Mouse (Mus musculus) liver, postnatal 0 days (tissue): Measurements from ENCODE around the gene Bach2. TPM values are rescaled to one million over a fixed set of nuclear protein-coding genes. Genes with fewer than 3 reads are reported as not detected.

Experiments used
- ATAC-seq: fragments of 200-750 bp; cut with Nextera tagmentation; 2 replicates; pipeline ENCODE4 v1.8.0; 2017; ENCODE audit warnings: mild to moderate bottlenecking, moderate library complexity
- DNase-seq: peaks from one replicate; pipeline ENCODE4 v3.0.0-alpha.2; 2016
- H3K27ac ChIP-seq: fragments of 300-500 bp; sonication (generic); 2 replicates; pipeline ENCODE4 v1.5.1; 2014; ENCODE audit warnings: antibody characterized with exemption, moderate library complexity, mild to moderate bottlenecking, low read depth
- H3K27me3 ChIP-seq: fragments of 300-500 bp; sonication (generic); 2 replicates; pipeline ENCODE4 v1.6.1; 2014; ENCODE audit warnings: low read length, control low read depth, mixed read lengths; ENCODE audit not compliant: insufficient read depth
- H3K36me3 ChIP-seq: fragments of 300-500 bp; sonication (generic); replicated peaks from 2 replicates; pipeline ENCODE4 v1.6.1; 2014; ENCODE audit warnings: mild to moderate bottlenecking, control low read depth, low read length, moderate library complexity, mixed read lengths; ENCODE audit not compliant: insufficient read depth
- H3K4me1 ChIP-seq: fragments of 300-500 bp; sonication (generic); 2 replicates; pipeline ENCODE4 v1.6.1; 2014; ENCODE audit warnings: antibody characterized with exemption, mild to moderate bottlenecking, control low read depth; ENCODE audit not compliant: insufficient read depth
- H3K4me2 ChIP-seq: fragments of 300-500 bp; sonication (generic); 2 replicates; pipeline ENCODE4 v1.6.1; 2014; ENCODE audit warnings: low read depth, mild to moderate bottlenecking, low read length, moderate library complexity, mixed read lengths
- H3K4me3 ChIP-seq: fragments of 300-500 bp; sonication (generic); 2 replicates; pipeline ENCODE4 v1.5.1; 2014; ENCODE audit warnings: low read depth, low read length
- H3K9ac ChIP-seq: fragments of 300-500 bp; sonication (generic); replicated peaks from 2 replicates; pipeline ENCODE4 v1.6.1; 2014; ENCODE audit warnings: mild to moderate bottlenecking, moderate library complexity
- H3K9me3 ChIP-seq: fragments of 300-500 bp; sonication (generic); 2 replicates; pipeline ENCODE4 v1.6.1; 2016; ENCODE audit warnings: mild to moderate bottlenecking, control low read depth, low read length, mixed read lengths
- CTCF ChIP-seq: sonication (generic); IDR thresholded peaks from 2 replicates; pipeline ENCODE4 v1.5.1; 2016; ENCODE audit warnings: antibody characterized with exemption, low read depth
- EP300 ChIP-seq: IDR thresholded peaks from 2 replicates; pipeline ENCODE4 v1.6.1; 2016; ENCODE audit warnings: antibody characterized with exemption, low read depth, mild to moderate bottlenecking
- WGBS: fragments of 180-500 bp; shearing (Covaris S2); extraction: QIAGEN DNeasy Blood & Tissue Kit; methylation state at CpG from one replicate; pipeline ENCODE4 v1.1.7; 2014; ENCODE audit not compliant: insufficient replicate concordance; 5-methylcytosine and 5-hydroxymethylcytosine counted together
- polyA plus RNA-seq: library from polyadenylated mRNA; unstranded; fragments of >200 nt; fragmentation: Nextera tagmentation; extraction: Ambion mirVana; gene quantifications from 2 replicates; pipeline ENCODE4 v1.2.1, GENCODE M21; 2015

The Bach2 gene
- polyA plus RNA-seq, 1 experiment from 2014 or later: 4.3 TPM

DNA sequence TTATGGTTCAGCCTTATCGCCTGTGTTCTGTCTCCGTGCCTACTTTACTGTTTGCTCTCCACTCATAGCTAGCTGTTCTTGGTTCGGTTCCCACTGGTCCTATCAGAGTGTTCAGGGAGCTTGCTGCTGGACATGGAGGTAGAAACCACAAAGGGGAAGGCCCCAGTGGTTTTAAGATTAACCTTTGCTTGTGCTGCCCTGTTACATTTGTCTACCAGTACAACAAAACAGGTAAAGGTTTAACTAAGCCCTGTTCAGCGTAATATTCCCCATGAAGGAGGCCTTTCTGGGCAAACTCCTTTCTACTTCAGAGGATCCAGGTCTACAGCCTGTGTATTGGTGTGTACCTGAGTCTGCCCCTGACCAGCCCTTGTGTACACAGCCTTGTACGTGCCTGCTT lies 164.9 kb downstream of the Bach2 start:
- H3K9ac ChIP-seq: no peak overlapping the region
- no peaks in the 10 kb centered on the region for H3K36me3 ChIP-seq
- H3K4me2 ChIP-seq: no peak overlapping the region
- H3K4me1 ChIP-seq: peaks cover 10% of the 10 kb centered on the region
- H3K4me3 ChIP-seq: no peak overlapping the region
- ATAC-seq: no peak
- H3K27ac ChIP-seq: no peak overlapping the region
- H3K9me3 ChIP-seq: no peaks in the 10 kb centered on the region
- no peak for DNase-seq
- no peaks in the 10 kb centered on the region for H3K27me3 ChIP-seq
- 63% methylated on average over 5 of the region's 5 CpGs for WGBS
- TF ChIP-seq CTCF: no peak

DNA sequence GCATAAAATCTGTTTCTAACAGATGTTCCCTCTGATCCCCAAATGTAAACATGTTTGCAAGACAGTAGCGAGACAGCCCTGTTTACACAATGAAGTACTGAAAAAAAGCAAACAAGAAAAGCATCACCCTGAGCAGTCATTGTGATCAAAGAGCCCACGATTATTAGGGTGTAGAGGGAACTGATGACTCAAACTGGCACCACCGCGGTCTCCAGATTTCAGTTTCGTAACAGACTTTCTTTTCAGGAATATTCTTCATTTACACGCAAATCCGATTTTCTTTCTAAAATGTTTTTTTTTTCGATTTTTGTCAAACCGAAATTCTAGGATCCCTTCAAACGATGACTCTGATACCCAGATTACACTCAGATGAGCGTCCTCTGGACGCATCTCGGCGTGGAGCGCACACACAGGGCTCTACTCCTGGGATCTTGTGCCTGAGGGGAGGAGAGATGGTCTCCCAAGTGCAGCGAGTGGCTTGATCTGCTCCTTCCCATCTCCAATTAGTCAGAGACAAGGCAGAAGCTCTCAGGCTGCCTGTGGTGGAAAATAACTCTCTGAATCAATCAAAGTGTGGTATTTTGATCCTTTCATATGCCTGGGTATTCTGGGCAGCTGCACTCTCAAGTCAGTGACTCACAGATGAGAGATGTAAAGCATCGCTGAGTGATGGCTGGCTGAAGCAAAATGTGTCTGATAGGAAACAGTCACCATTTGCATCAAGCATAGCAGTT lies 166.7 kb downstream of the Bach2 start:
- H3K27ac ChIP-seq: no peak overlapping the region
- no peaks in the 10 kb centered on the region for H3K36me3 ChIP-seq
- DNase-seq: no peak
- no peak overlapping the region for H3K4me2 ChIP-seq
- no peak for TF ChIP-seq EP300
- TF ChIP-seq CTCF: no peak
- 69% methylated on average over 17 of the region's 17 CpGs for WGBS
- ATAC-seq: no peak
- no peaks in the 10 kb centered on the region for H3K27me3 ChIP-seq
- H3K4me3 ChIP-seq: no peak overlapping the region
- H3K9ac ChIP-seq: no peak overlapping the region
- peaks cover 10% of the 10 kb centered on the region for H3K4me1 ChIP-seq
- H3K9me3 ChIP-seq: no peaks in the 10 kb centered on the region

DNA sequence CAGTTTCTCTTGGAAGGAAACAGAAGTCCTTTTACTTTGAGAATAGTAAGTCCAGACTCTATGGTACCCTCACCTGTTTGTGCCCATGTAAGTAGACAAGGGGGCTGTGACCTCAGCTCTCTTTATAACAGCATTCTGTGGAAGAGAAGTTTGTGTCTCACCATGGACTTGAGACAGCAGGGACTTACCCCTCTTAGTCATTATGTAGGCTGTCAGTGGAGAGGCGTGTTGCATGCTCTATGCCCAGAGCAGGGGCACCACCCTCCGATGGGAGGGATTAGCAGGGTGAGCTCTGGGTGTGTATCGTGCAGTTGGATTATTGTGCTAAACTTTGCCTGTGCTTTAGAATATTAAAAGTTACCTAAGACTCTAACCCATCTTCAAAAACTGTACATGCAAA lies 167.4 kb downstream of the Bach2 start:
- 81% methylated on average over 3 of the region's 3 CpGs for WGBS
- Histone ChIP-seq H3K4me1 (peaks cover 10% of the 10 kb centered on the region), H3K4me2 (no peak overlapping the region), H3K27ac (no peak overlapping the region), H3K36me3 (no peaks in the 10 kb centered on the region), H3K27me3 (no peaks in the 10 kb centered on the region), H3K9me3 (no peaks in the 10 kb centered on the region), H3K9ac (no peak overlapping the region), H3K4me3 (no peak overlapping the region)
- no peak for ATAC-seq
- no peak for DNase-seq
- no peak for TF ChIP-seq CTCF
- no peak for TF ChIP-seq EP300

DNA sequence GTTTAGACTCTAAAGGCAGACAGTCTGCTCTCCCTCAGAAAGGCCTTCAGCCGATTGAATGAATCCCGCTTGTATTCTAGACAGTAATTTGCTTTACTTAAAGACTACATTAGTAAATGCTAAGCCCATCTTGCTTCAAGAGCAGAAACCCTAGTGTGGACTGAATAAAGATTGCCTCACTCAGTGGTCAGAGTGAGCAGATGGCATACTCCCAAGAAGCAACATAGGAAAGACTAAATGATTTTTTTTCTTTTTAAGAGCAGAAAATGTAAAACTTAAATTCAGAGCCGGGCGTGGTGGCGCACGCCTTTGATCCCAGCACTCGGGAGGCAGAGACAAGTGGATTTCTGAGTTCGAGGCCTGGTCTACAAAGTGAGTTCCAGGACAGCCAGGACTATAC lies 169.9 kb downstream of the Bach2 start:
- H3K27me3 ChIP-seq: no peaks in the 10 kb centered on the region
- ATAC-seq (no peak), DNase-seq (no peak)
- no peaks in the 10 kb centered on the region for H3K9me3 ChIP-seq
- H3K27ac ChIP-seq: no peak overlapping the region
- H3K4me3 ChIP-seq: no peak overlapping the region
- H3K9ac ChIP-seq: no peak overlapping the region
- no peak overlapping the region for H3K4me2 ChIP-seq
- WGBS: 85% methylated on average over 8 of the region's 8 CpGs
- no peaks in the 10 kb centered on the region for H3K36me3 ChIP-seq
- no peak for TF ChIP-seq EP300
- TF ChIP-seq CTCF: no peak
- peaks cover 10% of the 10 kb centered on the region for H3K4me1 ChIP-seq

DNA sequence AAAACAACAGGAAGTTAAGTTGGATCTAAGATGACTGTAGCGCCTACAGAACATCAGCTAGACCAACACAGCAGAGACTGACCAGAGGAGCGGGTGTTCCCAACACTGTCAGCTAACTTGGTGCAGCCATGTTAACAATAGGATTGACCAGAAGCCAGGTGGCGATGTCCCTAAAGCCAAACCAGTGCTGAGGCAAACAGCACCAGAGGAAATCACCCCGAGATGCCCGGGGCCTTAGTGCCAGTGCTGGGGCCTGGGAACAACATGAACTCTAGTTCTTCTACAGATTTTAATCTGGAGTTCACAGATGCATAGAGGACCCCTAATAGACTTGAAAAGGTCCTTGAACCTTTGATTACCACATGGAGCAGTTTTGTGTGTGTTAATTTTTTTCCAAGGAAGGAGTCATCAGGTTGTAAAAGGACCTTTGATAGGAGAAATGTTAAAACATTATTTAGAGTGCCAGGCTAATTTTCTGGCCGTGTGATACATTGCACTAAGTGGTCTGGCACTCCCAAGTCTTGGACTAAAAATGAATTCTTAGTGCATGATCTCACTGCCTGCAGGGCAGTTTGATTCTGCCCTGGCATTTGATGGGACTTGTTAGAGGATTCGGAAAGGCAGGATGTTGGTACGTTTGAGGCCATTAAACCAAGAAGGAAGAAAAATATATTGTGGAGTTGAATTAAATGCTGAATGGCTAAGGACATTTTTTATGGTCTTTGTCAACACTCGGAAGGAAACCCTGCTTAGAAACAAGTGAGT lies 170.7 kb downstream of the Bach2 start:
- no peak for ATAC-seq
- Histone ChIP-seq H3K36me3 (no peaks in the 10 kb centered on the region), H3K4me2 (no peak overlapping the region), H3K27ac (no peak overlapping the region), H3K27me3 (no peaks in the 10 kb centered on the region), H3K9me3 (no peaks in the 10 kb centered on the region), H3K4me3 (no peak overlapping the region), H3K9ac (no peak overlapping the region), H3K4me1 (peaks cover 7% of the 10 kb centered on the region)
- TF ChIP-seq CTCF (no peak), EP300 (no peak)
- no peak for DNase-seq
- 78% methylated on average over 9 of the region's 9 CpGs for WGBS

DNA sequence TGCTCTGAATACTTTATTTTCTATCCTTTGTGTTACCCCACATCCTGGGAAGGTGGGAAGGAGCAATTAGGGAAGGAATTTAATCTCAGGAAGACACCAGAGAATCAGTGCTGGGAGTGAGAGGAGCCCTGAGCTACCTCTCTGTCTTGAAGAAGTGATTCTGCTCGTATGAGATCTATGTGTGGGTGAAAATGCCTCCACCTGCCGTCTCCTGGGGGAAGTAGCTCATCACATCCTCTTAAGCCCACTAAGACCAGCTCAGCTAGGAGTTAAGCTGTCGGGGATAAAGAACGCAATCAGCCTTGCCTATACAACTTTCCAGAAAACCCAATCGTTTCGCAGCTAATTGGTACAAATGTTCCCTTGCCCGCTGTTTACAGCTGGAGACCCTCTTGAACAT lies 174.5 kb downstream of the Bach2 start:
- H3K4me1 ChIP-seq: no peaks in the 10 kb centered on the region
- 66% methylated on average over 7 of the region's 7 CpGs for WGBS
- no peak for DNase-seq
- ATAC-seq: no peak
- no peak overlapping the region for H3K4me2 ChIP-seq
- H3K36me3 ChIP-seq: no peaks in the 10 kb centered on the region
- no peaks in the 10 kb centered on the region for H3K27me3 ChIP-seq
- no peaks in the 10 kb centered on the region for H3K9me3 ChIP-seq
- TF ChIP-seq EP300: no peak
- no peak for TF ChIP-seq CTCF
- H3K9ac ChIP-seq: no peak overlapping the region
- no peak overlapping the region for H3K27ac ChIP-seq
- H3K4me3 ChIP-seq: no peak overlapping the region
